9 mouse cellular contexts compared by ENCODE assay signal in the genomic region with DNA sequence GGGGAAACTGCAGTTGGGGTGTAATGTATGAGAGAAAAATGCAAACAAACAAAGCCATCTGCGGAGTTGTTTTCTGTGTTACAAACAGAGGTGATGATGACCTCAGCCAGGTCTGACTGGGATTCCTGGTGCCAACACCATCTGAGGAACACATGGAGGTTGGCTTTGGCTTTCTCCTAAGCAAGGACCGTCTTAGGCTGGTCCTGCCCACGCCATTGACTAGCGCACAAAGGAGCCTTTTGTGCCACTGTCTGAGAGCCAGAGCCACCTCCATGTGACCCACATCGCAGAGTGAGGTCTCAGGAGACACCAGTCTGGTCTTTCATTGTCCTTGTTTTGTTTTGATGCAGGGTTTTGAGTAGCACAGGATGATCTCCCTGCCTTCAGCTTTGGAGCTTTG. TPM values are rescaled to one million over a fixed set of nuclear protein-coding genes. Genes with fewer than 3 reads are reported as not detected.
DNase-seq lines count a peak whose midpoint lies in the region; ATAC-seq and TF ChIP-seq lines count a peak whose summit lies in the region.
"Had no signal": no experiment of that assay in that cellular context is flagged by ENCODE, and none has a peak within 500 bp of the region (broad histone marks: within the 10 kb centered on the region; RNA-seq: fewer than 3 reads in every experiment).

No protein-coding gene starts in this region.

- ATAC-seq in heart, embryonic 14.5 days (ENCODE audit: insufficient number of reproducible peaks, insufficient read depth, low FRiP score, low read depth) = no peak
- ATAC-seq in heart, embryonic 12.5 days (ENCODE audit: insufficient number of reproducible peaks, low FRiP score) = no peak
- no peak for ATAC-seq in limb, embryonic 13.5 days (ENCODE audit: low FRiP score, low read depth)

- in situ Hi-C loops in ES-E14 (cut with MboI; ENCODE audit: low sequenced_read_pairs in 2 of 2, unreplicated experiment in 2 of 2) = no loop called here

- peaks cover 23 to 46% of the 10 kb centered on the region in 2 experiments for H3K4me1 ChIP-seq in heart, embryonic 14.5 days (ENCODE audit: control insufficient read depth in 2 of 2, insufficient read depth in 2 of 2, low read length in 2 of 2)
- H3K4me1 ChIP-seq in heart, embryonic 12.5 days (replicated peaks) = peaks cover 45% of the 10 kb centered on the region
- peaks cover 20 to 35% of the 10 kb centered on the region in 2 experiments for H3K4me1 ChIP-seq in ES-E14 (ENCODE audit: control insufficient read depth in 2 of 2, insufficient read depth in 2 of 2, low read length in 2 of 2, poor library complexity in 1 of 2)
- H3K4me1 ChIP-seq in limb, embryonic 13.5 days = peaks cover 23% of the 10 kb centered on the region

- no peak overlapping the region for H3K4me3 ChIP-seq in heart, embryonic 14.5 days (ENCODE audit: control insufficient read depth in 1 of 2, insufficient read depth in 1 of 2, low read depth in 1 of 2, low read length in 2 of 2)
- H3K4me3 ChIP-seq in heart, embryonic 12.5 days = no peak overlapping the region
- H3K4me3 ChIP-seq in ES-E14 (ENCODE audit: insufficient read depth in 1 of 2, low read depth in 1 of 2, low read length in 2 of 2, poor library complexity in 1 of 2, severe bottlenecking in 1 of 2) = no peak overlapping the region
- H3K4me3 ChIP-seq in limb, embryonic 13.5 days = no peak overlapping the region

- no peaks in the 10 kb centered on the region for H3K36me3 ChIP-seq in heart, embryonic 14.5 days (ENCODE audit: control insufficient read depth, insufficient read depth, low read length)
- no peaks in the 10 kb centered on the region for H3K36me3 ChIP-seq in heart, embryonic 12.5 days
- H3K36me3 ChIP-seq in ES-E14 (ENCODE audit: control insufficient read depth, insufficient read depth, low read length, poor library complexity, severe bottlenecking) = no peaks in the 10 kb centered on the region
- no peaks in the 10 kb centered on the region for H3K36me3 ChIP-seq in limb, embryonic 13.5 days

- DNase-seq in ES-E14 (ENCODE audit: low read depth, low spot score) = no peak
- peak; percentile 79 for DNase-seq in fibroblast of lung, adult 2 months (ENCODE audit: low read depth)
- DNase-seq in ovary, adult 18-20 months (ENCODE audit: low spot score) = no peak
- DNase-seq in left cerebral cortex, adult 18-20 months (ENCODE audit: low spot score in 2 of 2) = no peak
- no peak for DNase-seq in heart, postnatal 14 days
- DNase-seq: adrenal gland, adult 8-10 months had no signal

- H3K27me3 ChIP-seq in heart, embryonic 14.5 days (ENCODE audit: control insufficient read depth, insufficient read depth, low read length) = no peaks in the 10 kb centered on the region
- no peaks in the 10 kb centered on the region for H3K27me3 ChIP-seq in heart, embryonic 12.5 days (replicated peaks)
- H3K27me3 ChIP-seq in limb, embryonic 13.5 days = no peaks in the 10 kb centered on the region

- 34% methylated on average over 5 of the region's 5 CpGs for WGBS in heart, embryonic 14.5 days
- 33% methylated on average over 5 of the region's 5 CpGs for WGBS in heart, embryonic 12.5 days
- WGBS in limb, embryonic 13.5 days = 34% methylated on average over 5 of the region's 5 CpGs

- H3K27ac ChIP-seq in heart, embryonic 14.5 days (replicated peaks in 1 of 2; ENCODE audit: control insufficient read depth in 1 of 2, insufficient read depth in 1 of 2, low read depth in 2 of 2, low read length in 2 of 2) = peak overlapping the region in 1 of 2 experiments; percentile 19; a peak in 1 of 4 replicates
- no peak overlapping the region for H3K27ac ChIP-seq in heart, embryonic 12.5 days (ENCODE audit: poor library complexity, severe bottlenecking)
- peak overlapping the region; percentile 56 for H3K27ac ChIP-seq in ES-E14 (ENCODE audit: insufficient read depth, low read depth, low read length, poor library complexity, severe bottlenecking)
- H3K27ac ChIP-seq in limb, embryonic 13.5 days = peak overlapping the region; percentile 67; the same call in 1 of the 2 replicates

- no peak overlapping the region for H3K4me2 ChIP-seq in heart, embryonic 14.5 days (ENCODE audit: low read length)
- no peak overlapping the region for H3K4me2 ChIP-seq in heart, embryonic 12.5 days
- no peak overlapping the region for H3K4me2 ChIP-seq in limb, embryonic 13.5 days (replicated peaks)

- H3K9ac ChIP-seq in heart, embryonic 14.5 days (ENCODE audit: low read length) = 0 out of 2 replicates have a peak overlapping the region, but pooled peaks have one; percentile 16
- no peak overlapping the region for H3K9ac ChIP-seq in heart, embryonic 12.5 days
- peak overlapping the region; percentile 9; the same call in 1 of the 2 replicates for H3K9ac ChIP-seq in ES-E14 (ENCODE audit: insufficient read depth, low read depth, low read length, poor library complexity, severe bottlenecking)
- H3K9ac ChIP-seq in limb, embryonic 13.5 days = no peak overlapping the region

- H3K9me3 ChIP-seq in heart, embryonic 14.5 days (ENCODE audit: control insufficient read depth, low read length) = no peaks in the 10 kb centered on the region
- no peaks in the 10 kb centered on the region for H3K9me3 ChIP-seq in heart, embryonic 12.5 days (replicated peaks)
- H3K9me3 ChIP-seq in ES-E14 (ENCODE audit: control insufficient read depth, insufficient read depth, low read depth, low read length) = no peaks in the 10 kb centered on the region
- no peaks in the 10 kb centered on the region for H3K9me3 ChIP-seq in limb, embryonic 13.5 days

- intact Hi-C loops in heart, postnatal 14 days (cut with DNase I) = no loop called here

TF ChIP-seq in ES-E14, 5 proteins besides CTCF, POLR2A, EP300 and RAD21:
- TF ChIP-seq MAFK (IDR thresholded peaks at IDR 0.05; ENCODE audit: insufficient read depth, low read depth, low read length) (no peak), HCFC1 (IDR thresholded peaks at IDR 0.05; ENCODE audit: borderline replicate concordance, insufficient read depth, low read length) (no peak), ZC3H11A (IDR thresholded peaks at IDR 0.05; ENCODE audit: borderline replicate concordance, low read depth, low read length) (no peak), ZNF384 (IDR thresholded peaks at IDR 0.05; ENCODE audit: low read depth, low read length) (no peak)
TF ChIP-seq in ES-E14: peak in this region for 0.

RNA-seq across cellular contexts. Expression of a gene that starts 1.4 kb away (rescaled TPM):
- 715 and 757 TPM in 2 replicates for polyA plus RNA-seq in heart, embryonic 14.5 days (2014; fragmentation: Nextera tagmentation; extraction: Ambion mirVana)
- polyA plus RNA-seq in heart, embryonic 12.5 days (2016; fragmentation: Nextera tagmentation; extraction: Ambion mirVana) = 677 and 717 TPM in 2 replicates
- total RNA-seq in ES-E14 (2012; rRNA removed) = 1,456 and 1,919 TPM in 2 replicates
- 462 and 477 TPM in 2 replicates for polyA plus RNA-seq in limb, embryonic 13.5 days (2015; fragmentation: Nextera tagmentation; extraction: Ambion mirVana)
- total RNA-seq in left cerebral cortex, adult 18-20 months (2021) = 100 to 1,000 TPM; 554 to 575 TPM
- 100 to 1,000 TPM; 636 to 681 TPM for total RNA-seq in heart, postnatal 14 days (2021)

RNA-seq across cellular contexts. Expression of a gene that starts 8.8 kb away (rescaled TPM):
- 146 and 162 TPM in 2 replicates for polyA plus RNA-seq in heart, embryonic 14.5 days (2014; fragmentation: Nextera tagmentation; extraction: Ambion mirVana)
- 132 and 135 TPM in 2 replicates for polyA plus RNA-seq in heart, embryonic 12.5 days (2016; fragmentation: Nextera tagmentation; extraction: Ambion mirVana)
- total RNA-seq in ES-E14 (2012; rRNA removed) = 266 and 293 TPM in 2 replicates
- polyA plus RNA-seq in limb, embryonic 13.5 days (2015; fragmentation: Nextera tagmentation; extraction: Ambion mirVana) = 244 and 254 TPM in 2 replicates
- 10 to 100 TPM; 73.6 to 75.2 TPM for total RNA-seq in left cerebral cortex, adult 18-20 months (2021)
- 10 to 100 TPM; 68.6 to 73.5 TPM for total RNA-seq in heart, postnatal 14 days (2021)

RNA-seq across cellular contexts. Expression of a gene that starts 31.9 kb away (rescaled TPM):
- polyA plus RNA-seq in heart, embryonic 14.5 days (2014; fragmentation: Nextera tagmentation; extraction: Ambion mirVana) = 3.0 and 3.4 TPM in 2 replicates
- polyA plus RNA-seq in heart, embryonic 12.5 days (2016; fragmentation: Nextera tagmentation; extraction: Ambion mirVana) = 7.5 and 8.5 TPM in 2 replicates
- total RNA-seq in ES-E14 (2012; rRNA removed) = 17.0 and 20.9 TPM in 2 replicates
- 7.3 and 7.6 TPM in 2 replicates for polyA plus RNA-seq in limb, embryonic 13.5 days (2015; fragmentation: Nextera tagmentation; extraction: Ambion mirVana)
- 1 to 10 TPM; 3.7 to 4.1 TPM for total RNA-seq in left cerebral cortex, adult 18-20 months (2021)
- total RNA-seq in heart, postnatal 14 days (2021) = 10 to 100 TPM in 1 of 2 experiments, 1 to 10 TPM in 1; 4.9 to 11.3 TPM

RNA-seq across cellular contexts. Expression of a gene that starts 52.1 kb away (rescaled TPM):
- polyA plus RNA-seq in heart, embryonic 14.5 days (2014; fragmentation: Nextera tagmentation; extraction: Ambion mirVana) = 1.6 and 1.7 TPM in 2 replicates
- 4.5 and 5.1 TPM in 2 replicates for polyA plus RNA-seq in heart, embryonic 12.5 days (2016; fragmentation: Nextera tagmentation; extraction: Ambion mirVana)
- total RNA-seq in ES-E14 (2012; rRNA removed) = 8.8 and 18.9 TPM in 2 replicates
- polyA plus RNA-seq in limb, embryonic 13.5 days (2015; fragmentation: Nextera tagmentation; extraction: Ambion mirVana) = 1.8 and 1.9 TPM in 2 replicates
- total RNA-seq in left cerebral cortex, adult 18-20 months (2021) = 10 to 100 TPM; 13.0 to 13.7 TPM
- total RNA-seq in heart, postnatal 14 days (2021) = 1 to 10 TPM; 7.0 to 8.5 TPM

RNA-seq across cellular contexts. Expression of a gene that starts 57.0 kb away (rescaled TPM):
- polyA plus RNA-seq in heart, embryonic 14.5 days (2014; fragmentation: Nextera tagmentation; extraction: Ambion mirVana) = 9.5 and 9.6 TPM in 2 replicates
- polyA plus RNA-seq in heart, embryonic 12.5 days (2016; fragmentation: Nextera tagmentation; extraction: Ambion mirVana) = 13.0 and 14.6 TPM in 2 replicates
- total RNA-seq in ES-E14 (2012; rRNA removed) = 36.6 and 49.3 TPM in 2 replicates
- polyA plus RNA-seq in limb, embryonic 13.5 days (2015; fragmentation: Nextera tagmentation; extraction: Ambion mirVana) = 13.5 and 15.2 TPM in 2 replicates
- total RNA-seq in left cerebral cortex, adult 18-20 months (2021) = 10 to 100 TPM; 16.8 to 18.8 TPM
- 10 to 100 TPM; 13.5 to 14.0 TPM for total RNA-seq in heart, postnatal 14 days (2021)

Comparison
In these comparisons a context has a peak if more than half of its experiments do, and no peak if none do; other contexts are left out.
1. H3K9ac ChIP-seq: peak in heart, embryonic 14.5 days (single experiment) and ES-E14 (single experiment); none in heart, embryonic 12.5 days (single experiment) and limb, embryonic 13.5 days (single experiment).